Mouse (Mus musculus): ENCODE measurements around the gene Gm6309. TPM values are rescaled to one million over a fixed set of nuclear protein-coding genes. Genes with fewer than 3 reads are reported as not detected.
"Not testable (repeated sequence)": the region's sequence is repeated elsewhere in the genome, so short reads cannot be mapped to it uniquely, and the experiment has no call there.

The Gm6309 gene
- polyA plus RNA-seq (2015; fragmentation: Nextera tagmentation; extraction: Ambion mirVana): not detected in 2 replicates

DNA sequence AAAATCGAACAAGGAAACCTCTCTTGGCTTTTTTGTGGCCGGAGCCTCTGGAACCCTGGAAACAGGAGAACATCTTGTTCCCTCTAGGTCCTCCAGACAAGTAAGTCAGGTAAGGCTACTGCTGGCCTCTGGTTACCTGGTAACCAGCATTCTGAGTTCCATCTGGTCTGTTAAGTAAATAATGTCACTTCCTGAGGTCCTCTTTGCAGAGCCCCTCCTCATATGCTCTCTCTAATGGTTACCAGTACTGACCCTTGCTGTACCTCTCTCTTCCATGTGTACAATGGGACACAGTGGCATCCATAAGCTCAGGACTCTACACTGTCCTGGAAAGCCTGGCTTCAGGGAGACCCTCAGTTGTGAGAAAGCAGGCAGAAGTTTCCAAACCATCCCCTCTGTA is at the start of gene Gm6309:
TSS of gene Gm6309 (minus strand) at position 101 of the 400 bp plus-strand sequence.
- H3K9me3 ChIP-seq; H3K4me1 ChIP-seq; H3K4me3 ChIP-seq; ATAC-seq (ENCODE audit: insufficient number of reproducible peaks, insufficient read depth, low FRiP score, low TSS enrichment, low read depth); H3K36me3 ChIP-seq; H3K27ac ChIP-seq; H3K27me3 ChIP-seq; H3K4me2 ChIP-seq; H3K9ac ChIP-seq: not testable (repeated sequence)
- 72% methylated on average over 2 of the region's 2 CpGs for WGBS

- H3K9ac ChIP-seq: no peak overlapping the region
- no peaks in the 10 kb centered on the region for H3K9me3 ChIP-seq
- no peak overlapping the region for H3K27ac ChIP-seq
- no peaks in the 10 kb centered on the region for H3K27me3 ChIP-seq
- peaks cover 91% of the 10 kb centered on the region for H3K36me3 ChIP-seq
- no peak overlapping the region for H3K4me3 ChIP-seq
- H3K4me2 ChIP-seq: no peak overlapping the region
- no peak for ATAC-seq (ENCODE audit: insufficient number of reproducible peaks, insufficient read depth, low FRiP score, low TSS enrichment, low read depth)
- no peaks in the 10 kb centered on the region for H3K4me1 ChIP-seq
- 97% methylated on average over 5 of the region's 5 CpGs for WGBS
Observed at GRCm38 (mm10) chr5:146205537-146205936, 35.0 kb upstream of the Gm6309 start.

GRCm38 (mm10) chr5:146203921-146204320 is 33.4 kb upstream of the Gm6309 start:
- Histone ChIP-seq H3K27ac (no peak overlapping the region), H3K27me3 (no peaks in the 10 kb centered on the region), H3K4me2 (no peak overlapping the region), H3K4me3 (no peak overlapping the region), H3K36me3 (peaks cover 79% of the 10 kb centered on the region), H3K9me3 (no peaks in the 10 kb centered on the region), H3K4me1 (no peaks in the 10 kb centered on the region), H3K9ac (no peak overlapping the region)
- no peak for ATAC-seq (ENCODE audit: insufficient number of reproducible peaks, insufficient read depth, low FRiP score, low TSS enrichment, low read depth)
- WGBS: 84% methylated on average over 2 of the region's 2 CpGs

GRCm38 (mm10) chr5:146200580-146200979 is 30.1 kb upstream of the Gm6309 start:
- ATAC-seq (ENCODE audit: insufficient number of reproducible peaks, insufficient read depth, low FRiP score, low TSS enrichment, low read depth): no peak

GRCm38 (mm10) chr5:146199540-146199939 is 29.0 kb upstream of the Gm6309 start:
- Histone ChIP-seq H3K4me2 (no peak overlapping the region), H3K4me3 (no peak overlapping the region), H3K9ac (no peak overlapping the region), H3K4me1 (no peaks in the 10 kb centered on the region), H3K9me3 (peaks cover 3% of the 10 kb centered on the region; the same call in 1 of the 2 replicates), H3K27me3 (no peaks in the 10 kb centered on the region), H3K27ac (no peak overlapping the region), H3K36me3 (peaks cover 35% of the 10 kb centered on the region)
- 83% methylated on average over 2 of the region's 2 CpGs for WGBS
- ATAC-seq (ENCODE audit: insufficient number of reproducible peaks, insufficient read depth, low FRiP score, low TSS enrichment, low read depth): no peak

More at GRCm38 (mm10) chr5:146200580-146200979, 30.1 kb upstream of the Gm6309 start:
- H3K4me1 ChIP-seq: no peaks in the 10 kb centered on the region
- H3K27me3 ChIP-seq: no peaks in the 10 kb centered on the region
- H3K4me2 ChIP-seq: no peak overlapping the region
- H3K27ac ChIP-seq: no peak overlapping the region
- peaks cover 45% of the 10 kb centered on the region for H3K36me3 ChIP-seq
- H3K4me3 ChIP-seq: no peak overlapping the region
- peaks cover 3% of the 10 kb centered on the region; the same call in 1 of the 2 replicates for H3K9me3 ChIP-seq
- WGBS: 97% methylated on average over 6 of the region's 6 CpGs
- no peak overlapping the region for H3K9ac ChIP-seq

GRCm38 (mm10) chr5:146199073-146199472 is 28.6 kb upstream of the Gm6309 start:
- H3K4me3 ChIP-seq: no peak overlapping the region
- no peaks in the 10 kb centered on the region for H3K4me1 ChIP-seq
- peaks cover 3% of the 10 kb centered on the region; the same call in 1 of the 2 replicates for H3K9me3 ChIP-seq
- H3K36me3 ChIP-seq: peaks cover 30% of the 10 kb centered on the region
- ATAC-seq (ENCODE audit: insufficient number of reproducible peaks, insufficient read depth, low FRiP score, low TSS enrichment, low read depth): no peak
- H3K9ac ChIP-seq: no peak overlapping the region
- H3K27me3 ChIP-seq: no peaks in the 10 kb centered on the region
- no peak overlapping the region for H3K27ac ChIP-seq
- no peak overlapping the region for H3K4me2 ChIP-seq

GRCm38 (mm10) chr5:146193360-146193759 is 22.8 kb upstream of the Gm6309 start:
- no peaks in the 10 kb centered on the region for H3K4me1 ChIP-seq
- no peak overlapping the region for H3K4me2 ChIP-seq
- no peak overlapping the region for H3K27ac ChIP-seq
- peaks cover 3% of the 10 kb centered on the region; the same call in 1 of the 2 replicates for H3K9me3 ChIP-seq
- H3K4me3 ChIP-seq: no peak overlapping the region
- H3K36me3 ChIP-seq: no peaks in the 10 kb centered on the region
- H3K27me3 ChIP-seq: no peaks in the 10 kb centered on the region
- H3K9ac ChIP-seq: no peak overlapping the region
- WGBS: 81% methylated on average over 8 of the region's 8 CpGs
- ATAC-seq (ENCODE audit: insufficient number of reproducible peaks, insufficient read depth, low FRiP score, low TSS enrichment, low read depth): no peak

DNA sequence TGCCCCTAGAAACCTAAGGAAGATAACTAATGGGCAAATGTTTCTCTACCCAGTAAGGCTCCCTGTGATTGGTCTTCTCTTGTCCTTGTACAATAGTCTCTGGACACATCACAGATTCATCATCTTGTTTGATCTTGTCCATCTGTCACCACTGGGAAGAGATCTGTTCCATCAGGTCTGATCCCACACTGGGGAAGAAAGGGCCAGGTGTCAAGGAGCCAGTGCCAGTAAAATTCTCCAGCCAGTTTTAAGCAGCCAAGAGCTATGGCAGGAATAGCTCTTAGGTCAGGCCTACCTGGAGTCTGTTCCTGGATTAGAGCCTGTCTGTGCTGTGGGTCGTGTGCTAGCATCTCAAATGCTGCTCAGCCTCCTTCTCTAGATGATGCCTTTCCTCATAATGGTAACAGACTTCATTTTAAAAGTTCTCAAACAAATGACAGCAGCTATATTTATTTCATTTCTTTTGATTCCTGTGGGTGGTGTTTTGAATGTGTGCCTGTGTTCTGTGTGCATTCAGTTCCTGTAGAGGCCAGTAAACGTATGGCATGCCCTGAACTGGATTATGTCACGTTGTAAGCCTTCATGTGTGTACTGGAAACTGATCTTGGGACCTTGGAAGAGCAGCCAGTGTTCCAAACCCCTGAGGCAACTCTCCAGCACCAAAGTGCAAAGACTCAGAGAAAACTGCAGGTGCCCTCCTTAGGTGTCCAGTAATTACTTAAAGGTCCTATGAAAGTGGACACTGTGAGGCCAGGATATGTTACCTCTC is 20.2 kb upstream of the Gm6309 start:
- Histone ChIP-seq H3K4me1 (no peaks in the 10 kb centered on the region), H3K27ac (no peak overlapping the region), H3K9ac (no peak overlapping the region), H3K4me2 (no peak overlapping the region), H3K27me3 (no peaks in the 10 kb centered on the region), H3K4me3 (no peak overlapping the region), H3K36me3 (no peaks in the 10 kb centered on the region), H3K9me3 (peaks cover under 1% of the 10 kb centered on the region; the same call in 1 of the 2 replicates)
- 57% methylated on average over 3 of the region's 3 CpGs for WGBS
- no peak for ATAC-seq (ENCODE audit: insufficient number of reproducible peaks, insufficient read depth, low FRiP score, low TSS enrichment, low read depth)

DNA sequence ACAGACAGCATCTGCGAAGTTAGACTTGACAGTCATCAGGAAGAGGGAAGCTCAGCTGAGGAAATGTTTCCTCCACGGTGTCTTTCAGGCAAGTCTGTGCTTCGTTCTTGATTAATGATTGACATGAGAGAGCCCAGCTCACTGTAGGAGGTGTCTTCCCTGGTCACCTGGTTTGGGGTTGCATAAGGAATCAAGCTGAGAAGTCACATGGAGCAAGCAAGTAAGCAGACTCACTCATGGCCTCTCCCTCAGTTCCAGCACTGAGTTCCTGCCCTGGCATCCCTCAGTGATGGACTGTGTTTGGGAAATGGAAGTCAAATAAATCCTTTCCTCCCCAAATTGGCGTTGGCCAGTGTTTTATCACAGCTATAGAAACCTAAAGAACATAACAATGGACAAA is 19.6 kb upstream of the Gm6309 start:
- H3K9ac ChIP-seq: no peak overlapping the region
- ATAC-seq (ENCODE audit: insufficient number of reproducible peaks, insufficient read depth, low FRiP score, low TSS enrichment, low read depth): no peak
- H3K9me3 ChIP-seq: no peaks in the 10 kb centered on the region
- no peaks in the 10 kb centered on the region for H3K36me3 ChIP-seq
- no peaks in the 10 kb centered on the region for H3K4me1 ChIP-seq
- H3K4me3 ChIP-seq: no peak overlapping the region
- no peak overlapping the region for H3K27ac ChIP-seq
- 63% methylated on average over 4 of the region's 4 CpGs for WGBS
- no peak overlapping the region for H3K4me2 ChIP-seq
- no peaks in the 10 kb centered on the region for H3K27me3 ChIP-seq

- no peak overlapping the region for H3K4me2 ChIP-seq
- no peaks in the 10 kb centered on the region for H3K4me1 ChIP-seq
- H3K27ac ChIP-seq: no peak overlapping the region
- no peak overlapping the region for H3K9ac ChIP-seq
- H3K9me3 ChIP-seq: no peaks in the 10 kb centered on the region
- no peaks in the 10 kb centered on the region for H3K27me3 ChIP-seq
- no peaks in the 10 kb centered on the region for H3K36me3 ChIP-seq
- no peak for ATAC-seq (ENCODE audit: insufficient number of reproducible peaks, insufficient read depth, low FRiP score, low TSS enrichment, low read depth)
- WGBS: 82% methylated on average over 7 of the region's 7 CpGs
- no peak overlapping the region for H3K4me3 ChIP-seq
Observed at GRCm38 (mm10) chr5:146188712-146189111, 18.2 kb upstream of the Gm6309 start.

DNA sequence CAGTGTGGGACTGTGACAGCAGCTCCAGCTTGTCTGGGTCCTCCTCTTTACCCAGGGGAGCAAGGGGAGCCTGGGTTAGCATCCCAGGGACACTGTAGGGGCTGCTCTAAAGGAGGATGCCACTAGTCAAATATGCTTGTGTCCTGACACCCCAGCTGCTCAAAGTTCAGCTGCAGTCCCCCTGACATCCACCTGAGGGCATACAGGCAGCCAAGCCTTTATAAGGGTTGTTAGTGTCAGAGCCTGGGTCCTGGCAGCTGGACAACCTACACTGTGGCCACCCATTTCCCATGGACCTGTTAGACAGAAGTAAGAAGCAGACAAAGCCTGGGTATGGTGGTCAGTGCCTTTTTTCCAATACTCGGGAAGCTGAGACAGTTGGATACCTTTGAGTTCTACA is 17.6 kb upstream of the Gm6309 start:
- no peaks in the 10 kb centered on the region for H3K4me1 ChIP-seq
- no peak overlapping the region for H3K9ac ChIP-seq
- no peak for ATAC-seq (ENCODE audit: insufficient number of reproducible peaks, insufficient read depth, low FRiP score, low TSS enrichment, low read depth)
- no peak overlapping the region for H3K4me2 ChIP-seq
- no peaks in the 10 kb centered on the region for H3K27me3 ChIP-seq
- no peaks in the 10 kb centered on the region for H3K36me3 ChIP-seq
- H3K9me3 ChIP-seq: no peaks in the 10 kb centered on the region
- 87% methylated on average over 1 of the region's 1 CpGs for WGBS
- H3K27ac ChIP-seq: no peak overlapping the region
- no peak overlapping the region for H3K4me3 ChIP-seq

DNA sequence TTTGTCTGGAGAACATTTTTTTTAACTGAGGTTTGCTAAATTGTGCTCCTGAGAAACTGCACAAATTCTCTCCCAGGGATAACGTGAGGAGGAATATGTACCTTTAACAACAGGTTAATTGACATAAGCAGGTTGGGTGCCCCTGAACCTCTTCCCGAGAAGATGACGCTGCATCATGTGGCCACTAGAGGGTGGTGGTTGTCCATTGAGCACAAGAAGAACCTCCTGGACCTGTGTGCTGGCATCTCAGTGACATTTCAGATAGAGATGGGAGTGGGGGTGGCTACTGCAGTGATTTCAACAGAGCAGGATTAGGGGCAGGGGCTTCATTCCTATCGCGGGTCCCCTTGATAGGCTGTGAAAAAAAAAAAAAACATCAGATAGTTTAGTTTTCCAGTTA is 16.9 kb upstream of the Gm6309 start:
- WGBS: 24% methylated on average over 5 of the region's 5 CpGs
- H3K9me3 ChIP-seq; H3K4me3 ChIP-seq; H3K27me3 ChIP-seq; H3K36me3 ChIP-seq; H3K4me1 ChIP-seq; H3K9ac ChIP-seq; H3K4me2 ChIP-seq; H3K27ac ChIP-seq; ATAC-seq (ENCODE audit: insufficient number of reproducible peaks, insufficient read depth, low FRiP score, low TSS enrichment, low read depth): not testable (repeated sequence)
